Mouse (Mus musculus) G1E (cell line): Measurements from ENCODE around the gene Fh1. TPM values are rescaled to one million over a fixed set of nuclear protein-coding genes. Genes with fewer than 3 reads are reported as not detected.

Experiments used
- ATAC-seq: 2 replicates; pipeline ENCODE4 v1.8.0; 2016; ENCODE audit warnings: mild to moderate bottlenecking; ENCODE audit not compliant: insufficient number of reproducible peaks, poor library complexity, low FRiP score, severe bottlenecking; ENCODE audit errors: extremely low read depth
- DNase-seq: peaks from one replicate; pipeline ENCODE4 v3.0.0; 2012; ENCODE audit warnings: low spot score
- H3K27me3 ChIP-seq: 2 replicates; pipeline ENCODE4 v1.6.1; 2012; ENCODE audit warnings: mild to moderate bottlenecking, low read length, inconsistent platforms; ENCODE audit not compliant: insufficient read depth
- H3K36me3 ChIP-seq: replicated peaks from 2 replicates; pipeline ENCODE3; 2012; ENCODE audit warnings: mild to moderate bottlenecking, inconsistent platforms
- H3K4me1 ChIP-seq: 2 replicates; pipeline ENCODE4 v1.6.1; 2012; ENCODE audit warnings: low read depth, low read length, inconsistent platforms, mixed read lengths; ENCODE audit not compliant: insufficient read depth
- H3K4me3 ChIP-seq: 2 replicates; pipeline ENCODE4 v1.5.1; 2012; ENCODE audit warnings: low read depth, mild to moderate bottlenecking, inconsistent platforms, low read length, moderate library complexity, mixed read lengths
- H3K9me3 ChIP-seq: replicated peaks from 2 replicates; pipeline ENCODE4 v1.6.1; 2012; ENCODE audit warnings: inconsistent platforms
- CTCF ChIP-seq: IDR thresholded peaks from 2 replicates; pipeline ENCODE4 v1.5.1; 2012; ENCODE audit warnings: low read depth, low read length, inconsistent platforms, mixed read lengths
- GATA1 ChIP-seq: IDR thresholded peaks from 2 replicates; pipeline ENCODE4 v1.6.1; 2012; ENCODE audit warnings: borderline replicate concordance, low read length, inconsistent platforms, mixed read lengths
- GATA2 ChIP-seq: IDR thresholded peaks from 2 replicates; pipeline ENCODE4 v1.6.1; 2012; ENCODE audit warnings: low read depth, low read length, inconsistent platforms, borderline replicate concordance
- POLR2AphosphoS5 ChIP-seq: IDR thresholded peaks from 2 replicates; pipeline ENCODE4 v1.6.1; 2012; ENCODE audit warnings: low read depth, low read length, inconsistent platforms; ENCODE audit not compliant: insufficient replicate concordance
- TAL1 ChIP-seq: conservative IDR thresholded peaks from 2 replicates; pipeline ENCODE4 v1.6.1; 2012; ENCODE audit warnings: low read depth, low read length, inconsistent platforms, mixed read lengths
- polyA plus RNA-seq: library from polyadenylated mRNA; stranded (reverse); fragments of >175 nt; gene quantifications from 2 replicates; pipeline ENCODE4 v1.2.3, GENCODE M21; 2012
- total RNA-seq, 2 experiments: library from RNA; stranded (forward) in 1 of 2; stranded (reverse) in 1 of 2; fragments of 200-1000 nt in 1 of 2; fragments of >200 nt in 1 of 2; fragmentation: Nextera tagmentation in 1 of 2; gene quantifications; 2 replicates each; pipeline ENCODE4 v1.2.3; 2014 to 2017

The Fh1 gene
- total and polyA plus RNA-seq, 3 experiments = 20.8 to 162 (median 47.1) TPM

DNA sequence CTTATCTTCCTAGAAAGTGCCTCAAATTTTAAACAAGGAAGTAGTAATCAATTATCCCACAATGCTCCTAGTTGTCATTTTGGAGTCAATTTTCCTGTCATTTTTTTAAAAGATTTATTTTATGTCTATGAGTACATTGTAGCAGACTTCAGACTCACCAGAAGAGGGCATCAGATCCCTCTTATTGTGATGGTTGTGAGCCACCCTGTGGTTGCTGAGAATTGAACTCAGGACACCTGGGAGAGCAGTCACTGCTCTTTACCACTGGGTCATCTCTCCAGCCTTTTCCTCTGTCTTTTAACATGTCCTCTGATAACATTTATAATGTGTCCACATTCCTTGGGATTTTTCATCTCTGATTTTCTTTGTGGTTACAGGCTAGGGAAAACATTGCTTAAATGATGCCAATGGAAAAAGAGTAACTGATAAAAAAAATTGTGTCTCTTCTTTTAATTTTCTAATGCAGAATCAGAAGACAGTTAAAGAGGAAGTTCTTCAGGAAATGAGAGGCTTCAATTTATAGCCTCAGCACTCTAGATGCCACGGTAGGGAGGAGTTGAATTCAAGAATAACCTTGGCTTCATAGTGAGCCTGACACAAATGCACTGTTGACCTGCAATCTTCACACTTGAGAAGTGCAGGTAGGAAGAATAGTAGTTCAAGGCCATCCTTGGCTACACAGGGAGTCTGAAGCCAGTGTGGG lies 706 bp upstream of the Fh1 start:
- TF ChIP-seq GATA2 = no peak
- TF ChIP-seq CTCF = no peak
- TF ChIP-seq TAL1 = no peak
- no peak for TF ChIP-seq GATA1
- TF ChIP-seq POLR2AphosphoS5 = no peak
- ATAC-seq (no peak), DNase-seq (no peak)
- no peaks in the 10 kb centered on the region for H3K27me3 ChIP-seq
- peaks cover 38% of the 10 kb centered on the region for H3K4me1 ChIP-seq
- H3K36me3 ChIP-seq = peaks cover 20% of the 10 kb centered on the region
- peak overlapping the region; percentile 97; the same call in 1 of the 2 replicates for H3K4me3 ChIP-seq
- no peaks in the 10 kb centered on the region for H3K9me3 ChIP-seq

DNA sequence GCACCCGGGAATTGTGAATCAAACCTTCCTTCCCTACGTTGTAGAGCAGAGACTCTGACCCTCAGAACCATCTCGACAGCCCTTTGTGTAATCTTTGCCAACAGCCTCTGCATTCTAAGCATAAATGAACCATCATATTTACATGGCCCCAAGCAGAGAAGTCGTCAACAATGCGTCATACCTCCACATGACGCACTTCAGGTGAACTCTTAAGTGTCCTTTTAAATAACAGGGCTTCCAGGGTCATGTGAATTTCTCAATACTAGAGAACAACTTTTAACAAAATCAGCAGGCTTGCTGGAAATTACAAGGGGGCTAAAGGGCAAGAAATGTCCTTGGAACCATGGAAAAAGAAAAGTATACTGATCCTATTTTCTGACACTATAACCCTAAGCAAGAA lies 1.8 kb downstream of the Fh1 start:
- H3K36me3 ChIP-seq = peaks cover 39% of the 10 kb centered on the region
- peaks cover 40% of the 10 kb centered on the region for H3K4me1 ChIP-seq
- H3K4me3 ChIP-seq = no peak overlapping the region
- ATAC-seq = no peak
- DNase-seq = no peak
- H3K9me3 ChIP-seq = no peaks in the 10 kb centered on the region
- TF ChIP-seq CTCF (no peak), GATA2 (no peak), GATA1 (no peak), POLR2AphosphoS5 (no peak), TAL1 (no peak)
- H3K27me3 ChIP-seq = no peaks in the 10 kb centered on the region

DNA sequence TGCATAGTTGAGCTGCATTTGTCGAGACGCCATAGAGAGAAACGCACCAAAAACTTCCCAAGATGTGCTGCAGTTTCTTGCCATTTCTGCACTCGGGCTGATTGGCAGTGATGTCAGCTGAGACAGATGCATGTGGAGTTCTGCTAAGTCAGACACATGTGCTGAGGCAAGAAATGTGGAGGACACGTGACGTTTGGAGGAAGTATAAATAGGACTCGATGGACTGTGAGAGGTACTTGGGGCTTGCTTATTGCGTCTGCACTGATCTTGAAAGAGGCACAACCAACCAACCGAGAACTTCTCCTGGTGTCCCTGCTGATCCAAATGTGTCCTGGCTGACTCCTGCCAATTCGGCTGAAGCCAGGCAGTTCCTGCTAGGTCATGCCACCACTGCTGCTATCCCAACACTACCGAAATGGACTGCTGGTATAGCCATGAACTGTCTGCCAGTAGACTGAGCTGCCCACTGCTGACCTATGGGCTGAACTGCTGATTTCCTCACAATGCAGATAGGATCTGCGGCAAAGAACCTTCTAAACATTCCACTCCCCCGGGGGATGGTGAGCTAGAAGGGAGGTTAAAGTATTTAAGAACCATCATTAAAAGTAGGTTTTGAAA lies 5.5 kb downstream of the Fh1 start, which contains the start of gene Kmo:
Kmo (plus strand) TSS at position 568 of the 618 bp plus-strand sequence.
- Histone ChIP-seq H3K27me3 (no peaks in the 10 kb centered on the region), H3K4me3 (no peak within 1 kb of the TSS), H3K36me3 (peaks cover 75% of the 10 kb centered on the region), H3K9me3 (no peaks in the 10 kb centered on the region), H3K4me1 (peaks cover 26% of the 10 kb centered on the region)
- DNase-seq = no peak
- TF ChIP-seq GATA2 (no peak), TAL1 (no peak), GATA1 (no peak), POLR2AphosphoS5 (no peak), CTCF (no peak)
- ATAC-seq = no peak

DNA sequence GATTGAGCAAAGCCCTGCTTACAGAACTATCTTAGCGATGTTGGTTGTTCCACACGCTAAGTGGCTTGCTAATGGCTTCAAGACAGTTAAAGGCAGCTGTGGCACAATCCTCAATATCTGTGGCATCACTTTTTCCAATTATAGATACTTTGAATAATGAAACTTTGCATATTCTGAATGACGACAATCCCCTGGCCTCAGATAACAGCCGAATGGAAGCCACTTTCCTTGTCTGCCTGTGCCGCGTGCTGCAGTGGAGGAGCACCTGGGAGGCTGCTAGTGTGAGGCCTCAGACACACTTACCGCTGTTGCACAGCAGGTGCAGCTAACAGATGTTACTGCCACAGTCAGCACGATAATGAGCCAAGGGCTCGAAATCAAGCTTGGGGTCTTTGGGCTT lies 10.4 kb downstream of the Fh1 start:
- no peak for DNase-seq
- no peak for TF ChIP-seq GATA1
- peaks cover 88% of the 10 kb centered on the region for H3K36me3 ChIP-seq

DNA sequence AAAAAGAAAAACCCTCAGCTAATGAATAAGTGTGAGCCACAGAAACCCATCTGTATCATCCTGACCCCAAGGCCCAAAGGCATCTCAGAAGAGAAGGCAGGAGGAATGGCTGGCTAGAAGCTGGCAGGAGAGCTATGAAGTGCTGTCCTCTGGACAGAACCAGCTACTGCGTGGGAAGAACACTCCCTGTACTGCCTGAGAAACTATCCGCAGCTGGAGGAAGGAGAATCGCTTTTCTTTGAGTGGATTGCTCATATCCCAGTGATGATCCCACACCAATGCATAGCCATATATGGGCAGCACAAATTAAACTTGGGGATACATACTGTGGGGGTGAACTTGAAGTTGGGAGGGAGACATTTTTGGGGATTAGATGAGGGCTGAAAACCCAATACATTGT lies 16.7 kb downstream of the Fh1 start:
- Histone ChIP-seq H3K4me3 (no peak overlapping the region), H3K4me1 (no peaks in the 10 kb centered on the region), H3K27me3 (no peaks in the 10 kb centered on the region), H3K9me3 (no peaks in the 10 kb centered on the region), H3K36me3 (peaks cover 89% of the 10 kb centered on the region)
- no peak for TF ChIP-seq TAL1
- TF ChIP-seq GATA2 = no peak
- TF ChIP-seq GATA1 = no peak
- no peak for TF ChIP-seq POLR2AphosphoS5
- TF ChIP-seq CTCF = no peak
- no peak for ATAC-seq
- no peak for DNase-seq

More for the DNA sequence above, 10.4 kb downstream of the Fh1 start:
- Histone ChIP-seq H3K4me1 (peaks cover 4% of the 10 kb centered on the region; the same call in 1 of the 2 replicates), H3K4me3 (no peak overlapping the region), H3K27me3 (no peaks in the 10 kb centered on the region), H3K9me3 (no peaks in the 10 kb centered on the region)
- ATAC-seq = no peak

DNA sequence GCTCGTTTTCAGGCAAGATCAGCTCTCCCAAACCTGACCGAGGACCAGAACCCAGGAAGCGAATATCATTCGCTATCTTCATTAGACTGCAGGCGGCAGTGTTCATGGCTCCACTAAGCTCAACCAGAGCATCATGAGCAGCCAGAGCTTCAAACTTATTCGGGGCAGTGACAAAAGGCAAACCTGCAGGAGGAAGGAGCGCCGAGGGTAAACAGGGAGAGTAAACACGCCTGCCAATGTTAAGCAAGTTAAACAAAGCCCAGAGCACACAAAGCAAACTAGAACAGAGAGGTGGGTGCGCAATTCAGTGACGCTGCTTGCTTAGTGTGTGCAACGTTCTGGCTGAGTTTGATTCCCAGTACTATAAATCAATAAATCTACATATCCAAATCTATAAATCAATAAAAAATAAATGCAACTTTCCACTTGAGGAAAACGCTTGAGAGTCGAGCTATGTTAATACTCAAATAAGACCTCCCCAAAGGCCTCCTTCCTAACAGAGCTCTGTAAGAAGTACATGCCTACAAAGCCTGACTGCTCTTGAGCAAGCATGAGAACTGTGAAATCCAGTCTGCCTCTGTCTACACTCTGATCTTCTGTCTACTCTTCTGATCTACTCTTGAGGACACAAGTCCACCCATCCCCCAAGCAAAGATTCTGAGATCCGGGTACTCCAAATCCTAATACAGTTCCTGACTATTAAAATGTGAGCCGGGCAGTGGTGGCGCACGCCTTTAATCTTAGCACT lies 17.4 kb downstream of the Fh1 start:
- peaks cover 90% of the 10 kb centered on the region for H3K36me3 ChIP-seq
- ATAC-seq (no peak; the same call in 1 of the 2 replicates), DNase-seq (no peak)
- TF ChIP-seq GATA1 (no peak), TAL1 (no peak), CTCF (no peak), POLR2AphosphoS5 (no peak), GATA2 (no peak)
- H3K4me3 ChIP-seq = no peak overlapping the region
- H3K9me3 ChIP-seq = no peaks in the 10 kb centered on the region
- no peaks in the 10 kb centered on the region for H3K27me3 ChIP-seq
- H3K4me1 ChIP-seq = no peaks in the 10 kb centered on the region
